Mouse (Mus musculus): ENCODE measurements around the gene Pjvk.

The Pjvk gene

DNA sequence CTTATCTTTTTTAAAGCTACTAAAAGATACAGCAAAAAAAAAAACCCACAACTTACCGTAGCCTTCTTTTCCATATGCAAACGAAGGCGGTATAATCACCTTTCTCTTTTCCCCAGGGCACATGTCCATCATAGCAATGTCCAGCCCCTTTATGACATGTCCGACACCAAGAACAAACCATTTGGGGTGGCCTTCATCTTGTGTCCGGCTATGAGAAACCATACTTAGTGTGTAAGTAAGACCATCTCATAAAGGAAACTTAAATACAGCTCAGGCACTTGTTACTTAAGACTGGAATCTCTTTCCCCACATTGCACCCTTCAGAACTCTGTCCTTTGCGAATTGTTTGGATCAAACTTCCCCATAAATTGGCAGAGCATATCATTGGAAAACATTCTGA, 23.4 kb downstream of the Pjvk start:
- no peak for DNase-seq

GRCm38 (mm10) chr2:76672134-76672745, 24.0 kb downstream of the Pjvk start:
- DNase-seq, result peak; percentile 11

GRCm38 (mm10) chr2:76672966-76673392, 24.7 kb downstream of the Pjvk start, which contains the start of gene Fkbp7:
Gene Fkbp7, minus strand, starts transcription at chr2:76673116.
- peak; percentile 94 for DNase-seq

- DNase-seq, result peak; percentile 68
Observed at GRCm38 (mm10) chr2:76673472-76674081, 25.3 kb downstream of the Pjvk start.

DNA sequence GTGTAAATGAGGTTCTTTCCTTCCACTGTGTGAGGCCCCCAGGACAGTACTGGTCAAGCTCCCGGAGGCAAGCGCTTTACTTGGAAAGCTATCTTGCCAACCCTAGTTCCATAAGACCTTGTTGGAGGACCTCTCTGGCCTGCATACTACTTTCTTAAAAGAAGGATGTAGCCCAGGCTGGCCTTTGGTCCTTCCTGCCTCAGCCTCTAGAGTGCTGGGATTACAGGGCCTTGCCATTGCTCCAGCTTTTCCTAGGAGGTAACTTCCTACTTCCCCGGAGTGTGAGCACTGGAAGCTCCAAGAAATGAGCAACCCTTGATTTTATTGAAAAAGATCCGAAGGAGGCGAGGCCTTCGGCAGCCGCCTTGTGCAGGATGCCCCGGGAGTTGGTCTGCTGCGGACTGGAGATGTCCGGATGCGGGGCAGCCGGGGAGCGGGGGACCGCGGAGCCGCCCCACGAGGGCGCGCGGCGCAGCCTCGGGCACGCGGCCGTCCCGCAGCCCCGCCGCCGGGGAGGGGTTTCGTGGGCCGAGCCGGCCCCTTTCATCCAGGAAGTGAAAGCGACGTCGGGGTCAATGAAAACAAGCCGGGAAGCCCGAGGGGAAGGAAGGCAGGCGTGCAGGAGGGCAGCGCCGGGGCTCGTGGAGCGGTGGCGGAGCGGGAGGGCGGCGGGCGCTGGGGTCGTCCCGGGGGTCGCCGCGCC, 26.6 kb downstream of the Pjvk start, which contains the start of gene Plekha3:
TSS of gene Plekha3 (plus strand) at position 557 of the 703 bp plus-strand sequence.
- DNase-seq, result peak; percentile 91

- peak; percentile 67 for DNase-seq
Observed at GRCm38 (mm10) chr2:76675451-76675850, 27.2 kb downstream of the Pjvk start.

DNA sequence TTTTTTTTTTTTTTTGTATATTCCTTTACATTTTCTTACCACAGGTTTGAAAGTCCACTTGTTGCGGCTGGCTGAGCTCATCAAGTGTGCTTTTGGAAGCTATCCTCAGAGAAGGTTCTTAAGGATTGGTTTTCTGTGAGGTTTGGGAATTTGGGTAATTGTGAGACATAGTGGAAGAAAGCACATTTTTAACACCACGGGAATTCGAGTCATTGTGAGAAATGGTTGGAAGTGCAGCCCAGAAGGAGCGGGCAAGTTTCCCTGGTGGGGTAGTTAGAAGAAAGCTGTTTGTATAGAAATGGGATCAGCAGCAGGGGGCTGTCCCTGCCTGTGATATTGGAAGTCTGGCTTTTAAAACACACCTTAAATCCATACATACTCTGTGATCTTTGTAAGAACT, 27.7 kb downstream of the Pjvk start:
- DNase-seq, result peak; percentile 10

DNA sequence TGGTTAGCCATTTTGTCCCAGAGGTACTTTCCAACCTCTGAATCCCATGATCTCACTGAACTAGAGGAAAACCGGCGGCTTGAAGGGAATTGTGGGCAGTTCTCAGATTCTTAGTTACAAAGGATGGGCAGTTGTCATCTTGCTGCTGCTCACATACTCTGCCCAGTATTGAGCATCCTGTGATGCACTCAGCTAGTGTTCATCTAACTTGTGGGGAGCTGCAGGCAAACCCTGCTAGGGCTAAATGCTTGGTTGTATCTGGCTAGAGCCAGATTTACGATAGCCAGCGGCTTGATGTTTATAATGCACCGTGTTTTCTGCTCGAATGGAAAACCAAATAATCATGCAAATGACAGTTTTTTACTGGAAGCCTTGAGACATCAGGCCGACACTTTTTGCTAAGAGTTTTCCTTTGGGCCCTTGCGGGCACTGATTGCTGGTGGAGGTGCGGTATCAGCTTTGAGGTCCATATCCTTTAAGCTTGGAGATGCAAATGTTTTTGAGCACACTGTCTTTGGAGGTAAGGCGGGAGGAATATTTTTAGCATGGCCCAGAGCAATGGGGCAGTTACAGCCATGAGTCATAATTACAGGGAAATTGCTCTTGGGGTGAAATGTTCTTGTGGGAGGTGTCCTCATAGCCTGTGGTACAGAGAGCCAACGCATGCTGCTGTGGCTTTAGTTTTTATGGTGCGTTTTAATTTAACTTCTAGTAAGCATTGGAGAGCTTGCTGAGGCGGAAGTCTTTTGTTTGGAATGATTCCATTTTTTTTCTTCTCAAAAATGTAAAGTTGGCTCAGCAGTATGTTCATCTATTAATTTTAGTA, 28.3 kb downstream of the Pjvk start:
- DNase-seq, result peak; percentile 20

GRCm38 (mm10) chr2:76682301-76682700, 34.0 kb downstream of the Pjvk start:
- DNase-seq, result no peak

DNA sequence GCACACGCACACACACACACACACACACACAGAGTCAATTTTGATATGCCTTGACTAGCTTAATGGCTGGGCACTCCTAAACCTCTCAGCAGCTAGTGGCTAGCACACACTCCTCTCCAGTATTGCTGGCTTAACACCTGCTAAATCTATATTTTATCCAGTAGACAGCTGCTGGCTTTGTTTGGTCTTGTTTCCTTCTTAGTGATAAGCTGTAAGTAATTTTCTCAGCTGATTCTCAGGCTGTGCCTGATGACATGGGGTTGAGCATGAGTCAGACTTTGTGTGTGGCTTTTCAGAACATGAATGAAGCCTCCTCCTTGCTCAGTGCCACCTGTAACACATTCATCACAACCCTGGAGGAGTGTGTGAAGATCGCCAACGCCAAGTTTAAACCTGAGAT, 38.7 kb downstream of the Pjvk start:
- no peak for DNase-seq

- no peak for DNase-seq
Observed at GRCm38 (mm10) chr2:76687608-76688007, 39.3 kb downstream of the Pjvk start.

- DNase-seq, result no peak
Observed at GRCm38 (mm10) chr2:76688162-76688561, 39.9 kb downstream of the Pjvk start.

- no peak for DNase-seq
Observed at GRCm38 (mm10) chr2:76690436-76691204, 42.3 kb downstream of the Pjvk start.

GRCm38 (mm10) chr2:76693765-76694164, 45.5 kb downstream of the Pjvk start:
- no peak for DNase-seq

GRCm38 (mm10) chr2:76695290-76695689, 47.0 kb downstream of the Pjvk start:
- DNase-seq, result no peak

DNA sequence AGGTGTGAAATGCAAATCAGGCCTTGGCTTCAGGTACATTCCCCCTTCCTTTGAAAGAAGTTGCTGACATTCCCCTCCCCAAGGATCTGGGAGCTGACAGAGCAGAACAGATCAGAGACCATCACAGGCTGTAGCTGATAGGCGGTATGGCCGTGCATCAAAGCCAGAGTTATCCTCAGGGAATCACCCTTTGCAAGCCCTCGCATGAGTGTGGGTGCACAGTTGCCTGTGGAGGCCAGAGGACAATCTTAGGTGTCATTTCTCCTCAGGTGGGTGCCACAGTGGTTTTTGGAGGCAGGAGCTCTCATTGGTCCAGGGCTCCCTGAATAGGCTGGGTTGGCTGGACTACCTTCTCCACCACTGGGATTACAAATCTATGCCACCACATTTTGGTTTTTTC, 53.9 kb downstream of the Pjvk start:
- no peak for DNase-seq

- DNase-seq, result no peak
Observed at GRCm38 (mm10) chr2:76702751-76703150, 54.5 kb downstream of the Pjvk start.

GRCm38 (mm10) chr2:76705655-76706054, 57.4 kb downstream of the Pjvk start:
- no peak for DNase-seq
